Mouse (Mus musculus) adrenal gland (tissue): ENCODE measurements around the gene Nck2.

ENCODE experiments used
- intact Hi-C: fragments of 180-260 bp; cut with DNase I; formaldehyde crosslinking; loops from one replicate; pipeline ENCODE4 v1.15.1; 2025
- long read RNA-seq, 2 experiments: library from polyadenylated mRNA; unstranded; transcript quantifications; one replicate each; pipeline ENCODE4 v2.0.0; 2020; ENCODE audit warnings: borderline replicate concordance in 1 of 2; ENCODE audit not compliant: insufficient replicate concordance in 1 of 2

Nck2 gene
- long read RNA-seq, experiment 1: 0 reads
- long read RNA-seq, experiment 2, partial matches to known transcripts: 0 of 1 reads
- long read RNA-seq, experiment 2, other reads (novel, unspliced or antisense): 1 of 1 reads

- intact Hi-C loops: loop anchor here (5.0 to 10.0 kb wide), 2 partner anchors 142 to 190 kb away; no protein-coding TSS in a partner anchor
Observed at GRCm38 (mm10) chr1:43444531-43444930, at the start of gene Nck2. Nck2 (plus strand) TSS chr1:43444579.

DNA sequence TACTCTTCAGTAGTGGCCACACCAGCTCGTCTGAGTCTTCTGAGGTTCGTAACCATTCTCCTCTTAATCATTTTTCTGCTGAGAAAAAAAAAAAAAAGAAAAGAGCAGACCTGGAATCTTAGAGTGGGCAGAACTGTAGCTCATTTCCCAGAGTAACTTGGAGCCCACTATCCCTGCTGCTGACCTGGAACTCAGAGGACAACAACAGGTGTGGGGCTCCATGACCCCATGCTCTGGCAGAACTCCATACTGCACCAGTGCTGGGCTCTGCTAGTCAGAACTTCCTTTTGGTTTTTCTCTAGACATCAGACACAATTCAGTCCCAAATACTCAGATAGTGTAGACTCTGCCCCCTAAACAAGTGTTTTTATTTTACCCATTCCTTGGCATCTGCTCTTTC, 49.3 kb upstream of the Nck2 start:
- intact Hi-C loops: no loop called here

- intact Hi-C loops: no loop called here
Observed at GRCm38 (mm10) chr1:43395799-43396198, 48.6 kb upstream of the Nck2 start.

GRCm38 (mm10) chr1:43396522-43396921, 47.9 kb upstream of the Nck2 start:
- intact Hi-C loops: no loop called here

DNA sequence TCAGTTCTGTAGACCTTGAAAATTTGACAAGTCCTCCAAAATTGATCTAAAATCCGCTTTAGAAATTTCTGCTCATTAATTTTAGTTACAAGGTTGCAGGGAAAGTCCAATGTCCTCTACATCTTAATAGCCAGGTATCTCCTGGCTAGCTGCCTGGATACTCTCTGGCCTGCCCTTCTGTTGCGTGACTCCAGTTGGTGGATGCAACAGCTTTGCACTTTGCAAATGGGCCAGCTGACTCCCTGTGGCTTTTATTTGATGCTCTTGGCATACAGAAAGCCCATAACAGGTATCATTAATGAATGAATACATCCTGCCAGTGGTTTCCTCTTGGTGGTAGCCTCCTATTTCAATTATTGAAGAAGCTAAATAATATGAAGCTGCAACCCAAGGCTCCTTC, 47.3 kb upstream of the Nck2 start:
- intact Hi-C loops: no loop called here

GRCm38 (mm10) chr1:43398738-43399601, 45.4 kb upstream of the Nck2 start:
- intact Hi-C loops: no loop called here

DNA sequence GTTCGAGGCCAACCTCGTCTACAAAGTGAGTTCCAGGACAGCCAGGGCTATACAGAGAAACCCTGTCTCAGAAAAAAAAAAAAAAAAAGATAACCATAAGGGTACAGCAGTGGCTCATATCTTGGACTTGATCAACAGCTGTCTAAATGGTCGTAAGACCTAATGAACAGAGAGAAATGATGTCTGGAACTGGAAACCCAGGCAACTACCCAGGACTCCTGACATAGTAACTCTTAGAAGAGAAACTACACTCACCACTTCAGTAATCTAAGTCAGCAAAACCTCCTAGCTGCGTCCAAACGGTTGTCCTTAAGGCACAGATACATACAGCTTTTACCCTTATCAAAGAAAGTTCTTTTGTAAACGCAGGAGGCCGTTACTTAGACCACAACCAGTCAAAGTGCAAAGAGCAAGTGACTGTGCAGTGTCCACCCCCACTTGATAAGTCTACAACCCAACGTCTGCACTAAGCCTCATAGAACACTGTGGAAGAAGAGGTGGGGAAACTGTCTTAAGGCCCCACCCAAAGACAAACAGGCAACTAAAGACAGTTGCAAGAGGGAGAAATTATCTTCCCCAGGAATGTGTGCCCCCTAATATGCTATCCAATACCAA, 44.7 kb upstream of the Nck2 start:
- intact Hi-C loops: no loop called here

DNA sequence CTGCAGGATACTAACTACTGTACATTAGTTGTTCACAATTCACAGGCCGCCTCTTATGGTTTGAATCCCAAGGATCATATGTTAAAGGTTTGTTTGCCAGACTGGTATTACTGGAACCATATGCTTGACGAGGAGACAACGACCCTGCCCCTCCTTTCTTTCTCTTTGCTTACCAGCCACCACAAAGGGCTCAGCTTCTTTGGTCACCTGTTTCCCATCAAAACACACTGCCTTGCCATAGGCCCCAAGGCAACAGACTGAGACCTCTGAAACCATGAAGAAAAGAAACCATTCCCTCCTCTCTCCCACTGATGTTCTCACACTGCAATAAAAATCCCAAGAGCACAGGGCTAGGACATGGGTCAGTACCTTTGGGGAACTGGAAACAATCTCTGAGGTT, 43.7 kb upstream of the Nck2 start:
- intact Hi-C loops: no loop called here

DNA sequence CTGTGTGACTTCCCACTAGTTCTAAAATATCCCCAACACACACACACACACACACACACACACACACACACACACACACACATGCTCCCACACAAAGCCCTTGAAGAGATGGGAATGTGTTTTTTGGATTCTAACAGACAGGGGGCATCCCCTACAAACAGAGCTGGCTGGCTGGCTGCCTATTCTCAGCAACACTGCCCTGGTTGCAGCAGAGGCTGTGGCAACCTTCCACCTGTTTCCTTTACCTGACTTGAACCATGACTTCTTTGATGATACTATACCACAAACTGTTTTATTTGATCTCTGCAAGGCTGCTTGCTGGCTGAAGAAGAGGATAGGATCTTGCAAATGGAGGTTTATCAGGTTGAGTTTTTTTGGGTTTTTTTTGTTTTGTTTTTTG, 41.0 kb upstream of the Nck2 start:
- intact Hi-C loops: no loop called here

DNA sequence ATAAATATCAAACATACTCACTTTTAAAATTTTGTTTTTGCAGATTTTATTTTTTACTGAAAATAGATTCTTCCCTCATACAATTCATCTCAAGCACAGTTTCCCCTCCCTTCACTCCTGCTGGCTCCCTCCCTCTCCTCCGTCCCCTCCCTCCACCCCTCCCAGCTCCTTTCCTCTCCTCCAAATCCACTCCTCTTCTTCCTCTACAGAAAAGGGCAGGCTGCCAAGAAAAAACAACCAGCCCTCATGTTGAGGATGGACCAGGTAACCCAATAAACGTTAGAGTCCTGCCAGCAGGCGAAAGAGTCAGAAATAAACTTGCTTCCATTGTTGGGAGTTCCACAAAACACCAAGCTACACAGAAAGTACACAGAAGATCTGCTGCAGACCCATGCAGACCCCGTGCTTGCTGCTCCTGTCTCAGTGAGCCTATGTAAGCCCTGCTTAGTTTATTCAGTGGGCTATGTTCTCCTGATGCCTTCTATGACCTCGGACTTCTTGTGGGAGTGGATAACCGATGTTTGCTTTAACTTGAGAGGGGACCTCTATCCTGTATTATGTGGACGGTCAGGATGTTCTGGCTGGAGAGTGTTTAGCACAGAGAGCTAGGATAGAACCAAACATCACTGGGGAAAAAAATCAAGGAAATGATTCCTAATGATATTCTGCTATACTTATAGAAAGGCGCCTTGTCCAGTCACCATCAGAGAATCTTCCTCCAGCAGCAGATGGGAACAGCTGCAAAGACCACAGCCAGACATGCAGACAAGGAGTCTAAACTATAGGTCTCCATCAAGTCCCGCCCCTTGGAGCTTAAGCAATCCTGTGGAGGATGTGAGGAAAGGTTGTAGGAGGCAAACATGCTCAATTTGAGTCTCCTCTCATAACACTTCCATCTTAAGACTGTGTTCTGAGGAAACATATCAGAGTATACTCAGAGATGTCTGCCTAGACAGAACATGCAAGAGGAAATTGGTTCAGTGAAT, 39.4 kb upstream of the Nck2 start:
- intact Hi-C loops: no loop called here

DNA sequence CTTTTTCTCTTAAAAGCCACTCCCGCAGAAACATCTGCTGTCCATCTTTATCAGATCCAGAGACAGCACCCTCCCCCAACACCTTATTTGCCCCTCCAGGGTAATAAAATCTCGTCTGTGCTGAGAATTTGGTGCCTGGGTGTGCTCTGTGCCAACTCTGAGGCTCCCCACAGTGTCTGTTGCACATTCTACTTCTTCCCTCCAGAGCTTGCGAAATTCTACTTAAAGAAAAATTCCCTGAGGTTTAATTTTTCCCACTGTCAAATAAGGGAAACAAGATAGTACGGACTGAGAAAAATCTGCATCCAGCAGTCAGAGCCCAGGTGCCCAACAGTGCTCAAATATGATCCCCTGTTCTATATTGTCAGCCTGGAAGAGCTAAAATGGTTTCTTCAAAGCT, 35.4 kb upstream of the Nck2 start:
- intact Hi-C loops: no loop called here

- intact Hi-C loops: no loop called here
Observed at GRCm38 (mm10) chr1:43412825-43413224, 31.6 kb upstream of the Nck2 start.

DNA sequence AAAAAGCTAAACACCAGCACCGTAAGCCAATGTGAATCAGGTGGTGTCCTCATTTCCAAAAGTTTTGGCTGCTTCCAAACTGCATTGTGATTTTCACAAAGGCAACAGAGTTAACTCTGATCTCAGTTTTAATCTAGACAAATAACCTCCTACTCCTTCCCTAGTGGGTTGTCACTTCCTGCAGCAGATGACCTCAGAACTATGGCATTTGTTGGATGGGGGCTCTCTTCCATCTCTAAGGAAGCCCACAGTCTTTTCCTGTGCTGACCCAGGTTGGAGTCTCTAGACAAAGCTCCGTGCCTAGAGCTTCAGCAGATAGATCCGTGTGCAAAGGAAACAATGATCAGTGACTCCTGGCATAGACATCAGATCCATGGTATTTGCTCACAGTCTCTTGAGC, 31.1 kb upstream of the Nck2 start:
- intact Hi-C loops: no loop called here

GRCm38 (mm10) chr1:43413749-43414148, 30.6 kb upstream of the Nck2 start:
- intact Hi-C loops: no loop called here

DNA sequence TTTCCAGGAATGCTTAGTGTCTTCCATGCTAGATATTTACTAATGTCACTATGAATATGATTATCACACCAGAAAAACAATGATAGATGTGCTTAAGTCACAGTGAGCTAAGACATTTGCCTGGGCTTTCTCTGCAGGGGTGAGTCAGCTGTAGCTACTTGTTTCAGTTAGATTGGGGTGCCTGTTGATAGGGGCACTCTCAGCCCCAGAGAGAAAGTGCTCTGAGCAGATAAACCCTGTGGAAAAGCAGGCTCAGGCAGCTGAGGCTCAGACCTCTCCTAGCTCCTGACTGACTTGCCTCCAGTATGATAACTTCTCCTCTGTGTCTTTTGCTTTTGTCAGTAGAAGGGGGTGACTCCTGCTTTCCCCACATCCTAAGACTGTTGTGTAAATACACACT, 30.2 kb upstream of the Nck2 start:
- intact Hi-C loops: no loop called here

GRCm38 (mm10) chr1:43414971-43415370, 29.4 kb upstream of the Nck2 start:
- intact Hi-C loops: no loop called here

- intact Hi-C loops: no loop called here
Observed at GRCm38 (mm10) chr1:43422969-43423748, 21.2 kb upstream of the Nck2 start.

- intact Hi-C loops: no loop called here
Observed at GRCm38 (mm10) chr1:43426526-43426925, 17.9 kb upstream of the Nck2 start.

DNA sequence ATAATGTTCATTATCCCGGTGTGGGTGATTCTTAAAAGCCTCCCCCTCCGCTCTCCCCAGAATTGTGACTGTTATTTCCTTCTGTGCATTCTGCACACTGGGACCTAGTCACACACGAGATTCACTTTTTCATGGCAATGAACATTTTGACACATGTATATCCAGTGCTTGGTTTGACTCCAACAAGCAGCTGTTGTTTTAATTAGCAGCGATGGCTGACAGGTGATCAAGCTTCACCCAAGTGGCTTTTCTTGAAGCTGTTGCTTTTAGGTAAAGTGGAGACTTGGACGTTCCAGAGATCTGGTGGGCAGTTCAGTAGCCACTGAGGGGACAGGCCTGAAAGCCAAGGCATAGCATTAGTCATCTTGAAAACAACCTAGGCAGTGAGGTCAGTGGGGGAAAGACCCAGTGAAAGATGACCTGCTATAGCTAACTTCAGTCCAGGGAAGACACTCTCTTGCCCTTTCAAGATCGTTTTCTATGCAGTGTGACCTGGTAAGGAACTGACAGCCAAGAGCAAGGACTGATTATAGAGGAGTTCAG, 17.3 kb upstream of the Nck2 start:
- intact Hi-C loops: no loop called here
